In genomic region chr13:119279449-119279848, GRCm38 (mm10) we compare ENCODE assay signal across 26 mouse cellular contexts.
"Had no signal": no experiment of that assay in that cellular context is flagged by ENCODE, and none has a peak within 500 bp of the region (broad histone marks: within the 10 kb centered on the region; RNA-seq: fewer than 3 reads in every experiment).

No protein-coding gene starts in this region.

- ATAC-seq: hindbrain, embryonic 16.5 days; inflammation-experienced regulatory T-cells, adult 6 months; intestine, embryonic 15.5 days; intestine, postnatal 0 days had no signal

- H3K36me3 ChIP-seq: heart, embryonic 13.5 days; heart, embryonic 15.5 days; hindbrain, embryonic 10.5 days; hindbrain, embryonic 12.5 days; intestine, embryonic 15.5 days; limb, embryonic 10.5 days; limb, embryonic 12.5 days had no signal

- DNase-seq: gastrocnemius, adult 2 months; gastrocnemius, postnatal 10 days; gastrocnemius, postnatal 25 days; heart, adult 2 months; heart, postnatal 14 days; heart, postnatal 4 days; kidney, adult 18-20 months; kidney, adult 8-10 months; kidney, postnatal 10 days; kidney, postnatal 25 days; kidney, postnatal 4 days; liver had no signal

- H3K27me3 ChIP-seq: heart, embryonic 13.5 days; heart, embryonic 15.5 days; hindbrain, embryonic 12.5 days; intestine, embryonic 15.5 days; limb, embryonic 12.5 days had no signal

- H3K4me1 ChIP-seq: heart, embryonic 15.5 days; hindbrain, embryonic 10.5 days; hindbrain, embryonic 12.5 days; intestine, embryonic 15.5 days; limb, embryonic 12.5 days had no signal

- H3K27ac ChIP-seq: gastrocnemius, adult 2 months; heart, adult 2 months; heart, embryonic 13.5 days; heart, embryonic 15.5 days; hindbrain, embryonic 10.5 days; hindbrain, embryonic 12.5 days; hindbrain, embryonic 14.5 days; intestine, embryonic 15.5 days; layer of hippocampus, adult 2 months; left cerebral cortex, adult 2 months; limb, embryonic 10.5 days; limb, embryonic 12.5 days had no signal

- H3K9me3 ChIP-seq: heart, embryonic 13.5 days; heart, embryonic 15.5 days; hindbrain, embryonic 10.5 days; hindbrain, embryonic 12.5 days; intestine, embryonic 15.5 days; limb, embryonic 10.5 days; limb, embryonic 12.5 days had no signal

- H3K4me2 ChIP-seq: heart, embryonic 11.5 days; heart, embryonic 13.5 days; heart, embryonic 15.5 days; hindbrain, embryonic 12.5 days; hindbrain, embryonic 14.5 days; intestine, embryonic 15.5 days; limb, embryonic 12.5 days had no signal

- H3K9ac ChIP-seq: heart, embryonic 13.5 days; heart, embryonic 15.5 days; hindbrain, embryonic 12.5 days; hindbrain, embryonic 14.5 days; intestine, embryonic 15.5 days; limb, embryonic 12.5 days had no signal

- H3K4me3 ChIP-seq: gastrocnemius, adult 2 months; heart, adult 2 months; heart, embryonic 13.5 days; heart, embryonic 15.5 days; hindbrain, embryonic 10.5 days; hindbrain, embryonic 12.5 days; intestine, embryonic 15.5 days; layer of hippocampus, adult 2 months; left cerebral cortex, adult 2 months; limb, embryonic 10.5 days; limb, embryonic 12.5 days had no signal
